Mouse (Mus musculus) R1 (cell line): ENCODE results near the gene Rhox11.
"Not testable (repeated sequence)": the region's sequence is repeated elsewhere in the genome, so short reads cannot be mapped to it uniquely, and the experiment has no call there.

Experiments used
- DNase-seq: peaks from one replicate; pipeline ENCODE4 v3.0.0-alpha.2; 2018; ENCODE audit warnings: low read depth, low spot score

Rhox11 gene

DNA sequence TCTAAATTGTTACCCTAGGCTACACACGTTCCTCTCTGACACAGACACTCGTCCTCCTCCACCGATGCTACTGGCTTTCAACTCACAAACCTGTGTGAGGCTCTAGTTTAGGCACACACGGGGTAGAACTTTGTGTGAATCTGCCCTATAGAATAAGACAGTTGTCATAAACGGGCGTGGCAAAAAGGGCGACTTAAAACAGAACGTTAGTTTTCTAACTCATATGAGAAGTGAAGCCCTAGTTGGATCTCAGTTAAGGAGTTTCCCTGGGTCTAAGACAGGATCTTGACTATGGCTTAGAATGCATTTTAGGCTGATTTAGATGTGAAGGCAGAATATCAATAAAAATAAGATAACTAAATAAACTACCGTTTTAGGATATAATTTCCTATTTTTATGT is at the start of gene Rhox11:
Rhox11 (minus strand) TSS at position 101 of the 400 bp plus-strand sequence.
- no peak for DNase-seq

DNA sequence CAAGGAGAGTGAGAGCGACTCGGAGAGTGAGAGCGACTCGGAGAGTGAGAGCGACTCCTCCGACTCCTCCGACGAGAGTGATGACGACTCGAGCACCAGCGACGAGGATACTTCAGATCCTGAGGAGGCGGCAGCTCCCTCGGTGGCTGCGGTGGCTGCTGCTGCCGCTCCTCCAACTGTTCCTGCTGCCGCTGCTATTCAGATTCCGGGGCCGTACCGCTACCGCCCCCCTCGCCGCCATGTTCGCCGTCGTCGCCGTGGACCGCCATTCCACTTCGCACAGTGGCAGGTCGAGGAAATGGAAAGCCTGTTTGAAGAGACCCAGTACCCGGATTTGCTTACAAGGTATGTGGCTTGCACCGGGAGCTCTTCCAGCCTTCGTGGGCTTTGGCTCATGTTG is 36.5 kb upstream of the Rhox11 start:
- DNase-seq, result peak; percentile 27

DNA sequence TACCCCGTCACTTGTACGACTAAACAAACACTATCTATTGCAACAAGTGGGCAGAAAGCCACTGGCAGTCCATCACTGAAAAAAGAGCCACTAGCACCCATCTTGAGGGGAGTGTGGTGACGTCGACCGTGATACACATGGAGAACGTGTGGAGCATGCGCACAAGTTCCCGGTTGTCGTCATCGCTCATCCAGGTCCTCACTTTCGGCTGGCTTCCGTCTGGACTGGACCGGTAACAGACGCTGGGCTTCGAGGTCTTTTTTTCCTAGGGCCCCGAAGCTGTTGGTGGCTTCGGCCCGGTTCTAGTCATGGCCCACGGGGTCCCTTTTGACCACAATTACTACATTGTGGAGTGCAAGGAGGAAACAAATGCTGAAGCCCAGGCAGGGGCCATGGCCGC is 36.0 kb upstream of the Rhox11 start, which contains the start of gene Rhox13:
Rhox13 (plus strand) TSS at position 238 of the 400 bp plus-strand sequence.
- DNase-seq, result peak; percentile 39

DNA sequence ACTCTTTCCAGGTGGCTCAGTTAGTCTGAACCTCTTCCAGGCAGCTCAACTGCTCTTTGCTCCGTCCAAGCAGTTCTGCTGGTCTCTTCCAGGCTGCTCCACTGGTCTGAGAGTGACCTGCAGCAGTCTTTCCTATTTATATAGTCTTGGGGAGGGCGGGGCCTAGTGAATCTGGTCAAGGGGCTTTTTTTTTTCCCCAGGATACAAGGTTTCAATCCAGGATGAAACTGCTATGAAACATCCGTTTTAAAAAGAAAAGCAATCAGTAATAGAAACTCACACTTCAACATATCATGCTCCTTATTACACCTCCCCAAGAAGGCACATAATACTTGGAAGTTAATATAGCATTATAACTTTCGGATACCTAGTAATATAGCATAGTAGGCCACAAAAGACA is 25.9 kb upstream of the Rhox11 start, which contains the start of gene Rhox12:
Rhox12 (minus strand) TSS at position 101 of the 400 bp plus-strand sequence.
- no peak for DNase-seq

DNA sequence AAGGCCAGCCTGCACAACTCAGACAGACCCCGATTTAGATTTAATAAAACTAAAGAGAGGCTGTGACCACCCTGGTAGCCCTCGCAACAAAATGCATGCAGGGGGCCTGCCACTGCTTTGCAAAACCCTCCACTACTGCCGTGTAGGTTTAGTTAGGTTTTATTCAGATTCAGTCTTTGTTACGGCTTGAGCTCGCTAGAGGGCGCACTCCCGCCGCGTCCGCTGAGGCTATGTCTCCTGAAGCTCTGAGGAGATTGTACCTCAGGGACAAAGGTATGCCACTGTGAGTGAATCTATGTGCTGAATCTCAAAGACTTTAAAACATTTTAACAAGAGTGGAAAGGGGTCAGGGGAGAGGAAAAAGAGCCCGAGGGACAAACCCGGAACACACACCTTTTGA is 715 bp downstream of the Rhox11 start:
- DNase-seq, result peak; percentile 65

DNA sequence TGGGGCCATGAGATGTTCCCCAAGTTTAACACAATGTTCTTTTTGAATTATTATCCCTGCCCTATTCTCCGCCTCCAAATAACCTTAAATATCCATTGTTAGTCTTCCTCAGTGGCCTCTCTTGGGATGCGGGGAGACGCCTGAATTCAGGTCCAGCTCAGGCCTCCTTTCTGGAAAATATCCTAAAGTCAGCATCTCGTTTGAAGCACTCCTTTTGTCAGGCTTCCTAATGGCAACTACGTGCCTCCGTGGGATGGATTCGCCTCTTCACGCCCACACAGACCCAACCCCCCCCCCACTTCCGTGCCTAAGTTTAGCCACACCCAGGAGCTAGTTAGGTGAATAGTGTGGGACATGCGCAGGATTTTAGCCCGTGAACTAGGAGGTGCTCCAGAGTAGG is 18.8 kb downstream of the Rhox11 start, which contains the start of gene Rhox10:
Rhox10 (plus strand) TSS at position 301 of the 400 bp plus-strand sequence.
- peak; percentile 20 for DNase-seq

DNA sequence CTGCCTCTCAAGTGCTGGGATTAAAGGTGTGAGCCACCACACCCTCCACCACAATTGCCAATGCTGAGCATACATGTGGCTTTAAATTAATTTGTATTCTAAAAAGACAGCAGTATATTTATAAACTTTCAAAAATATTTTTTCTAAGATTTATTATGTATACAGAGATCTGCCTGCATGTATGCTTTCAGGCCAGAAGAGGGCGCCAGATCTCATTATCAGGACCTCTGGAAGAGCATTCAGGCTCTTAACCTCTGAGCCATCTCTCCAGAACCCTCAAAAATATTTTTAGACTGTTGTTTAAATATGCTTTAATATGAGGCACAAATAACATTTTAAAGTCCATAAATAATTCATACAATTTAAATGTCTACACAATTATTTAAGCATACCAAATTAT is 23.4 kb downstream of the Rhox11 start:
- peak; percentile 26 for DNase-seq

DNA sequence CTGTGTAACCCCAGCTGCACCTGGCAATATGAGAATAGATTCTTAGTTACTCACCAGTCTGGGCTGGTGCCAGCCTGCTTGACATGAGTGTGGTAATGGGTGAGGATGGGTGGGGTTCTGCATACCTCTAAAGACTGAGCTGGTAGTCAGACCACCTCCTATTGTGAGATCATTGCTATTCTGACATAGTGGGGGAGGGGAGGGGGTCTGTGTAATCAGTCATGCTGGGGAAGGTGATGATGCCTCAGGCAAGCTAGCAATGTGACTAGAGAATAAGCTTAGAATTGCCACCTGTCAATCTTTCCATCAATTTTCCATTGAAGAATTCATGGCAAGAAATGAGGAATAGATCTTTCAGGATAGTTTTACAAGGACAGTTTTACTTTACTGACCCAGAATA is 41.9 kb downstream of the Rhox11 start, which contains the start of gene Btg1-ps2:
Btg1-ps2 (minus strand) TSS at position 101 of the 400 bp plus-strand sequence.
- DNase-seq, result not testable (repeated sequence)

DNA sequence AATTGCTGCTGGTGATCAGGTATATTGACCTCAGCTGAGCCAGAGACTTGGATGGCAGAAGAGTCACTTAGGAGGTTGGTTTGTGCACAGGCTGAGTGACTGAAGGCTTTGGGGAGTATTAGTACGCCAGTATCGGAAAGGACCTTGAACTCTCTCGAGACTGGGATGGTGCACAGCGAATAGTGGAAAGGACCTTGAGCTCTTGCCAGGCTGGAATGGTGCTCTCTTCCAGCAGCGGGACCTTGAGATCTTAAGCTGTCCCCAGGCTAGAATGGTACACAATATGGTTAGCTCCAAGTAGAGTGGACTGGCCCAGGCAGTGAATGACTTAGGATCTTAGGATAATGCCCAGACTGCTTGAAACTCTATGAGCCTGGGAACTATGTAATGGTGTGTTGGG is 45.3 kb downstream of the Rhox11 start:
- no peak for DNase-seq

DNA sequence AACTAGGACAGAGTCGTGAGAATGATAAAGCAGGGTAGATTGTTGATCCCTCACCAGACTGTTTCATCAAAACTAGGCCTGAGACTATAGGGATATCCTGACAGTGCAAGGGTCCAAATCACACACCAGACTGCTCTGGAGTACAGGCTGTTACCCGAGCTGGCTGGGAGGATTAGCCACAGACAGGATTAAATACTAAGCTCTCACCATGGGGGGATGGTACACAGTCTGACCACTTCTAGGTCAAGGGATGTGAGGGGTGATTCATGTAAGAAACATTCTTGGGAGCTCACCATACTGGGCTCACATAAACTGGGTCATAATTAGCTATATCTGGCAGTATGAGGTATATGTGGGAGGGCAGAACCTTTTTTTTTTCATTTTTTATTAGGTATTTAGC is 51.1 kb downstream of the Rhox11 start:
- DNase-seq, result no peak
